Mouse (Mus musculus) heart, embryonic 12.5 days (tissue): Measurements from ENCODE around the gene Ovch2. TPM values are rescaled to one million over a fixed set of nuclear protein-coding genes. Genes with fewer than 3 reads are reported as not detected.

Source experiments
- ATAC-seq: fragments of 200-750 bp; cut with Nextera tagmentation; 2 replicates; pipeline ENCODE4 v1.8.0; 2017; ENCODE audit warnings: moderate TSS enrichment, moderate library complexity; ENCODE audit not compliant: insufficient number of reproducible peaks, low FRiP score
- H3K27ac ChIP-seq: fragments of 300-500 bp; sonication (generic); 2 replicates; pipeline ENCODE4 v1.5.1; 2016; ENCODE audit warnings: mild to moderate bottlenecking, moderate library complexity; ENCODE audit not compliant: poor library complexity, severe bottlenecking
- H3K27me3 ChIP-seq: fragments of 300-500 bp; sonication (generic); replicated peaks from 2 replicates; pipeline ENCODE4 v1.6.1; 2016; ENCODE audit warnings: mild to moderate bottlenecking, moderate library complexity
- H3K36me3 ChIP-seq: fragments of 300-500 bp; sonication (generic); 2 replicates; pipeline ENCODE4 v1.6.1; 2016; ENCODE audit warnings: mild to moderate bottlenecking, moderate library complexity
- H3K4me1 ChIP-seq: fragments of 300-500 bp; sonication (generic); replicated peaks from 2 replicates; pipeline ENCODE4 v1.6.1; 2016; ENCODE audit warnings: mild to moderate bottlenecking
- H3K4me2 ChIP-seq: fragments of 300-500 bp; sonication (generic); 2 replicates; pipeline ENCODE4 v1.6.1; 2016; ENCODE audit warnings: mild to moderate bottlenecking, moderate library complexity
- H3K4me3 ChIP-seq: fragments of 300-500 bp; sonication (generic); 2 replicates; pipeline ENCODE4 v1.5.1; 2016; ENCODE audit warnings: mild to moderate bottlenecking
- H3K9ac ChIP-seq: fragments of 300-500 bp; sonication (generic); 2 replicates; pipeline ENCODE4 v1.6.1; 2016; ENCODE audit warnings: mild to moderate bottlenecking, moderate library complexity
- H3K9me3 ChIP-seq: fragments of 300-500 bp; sonication (generic); replicated peaks from 2 replicates; pipeline ENCODE4 v1.6.1; 2016; ENCODE audit warnings: mild to moderate bottlenecking, moderate library complexity
- WGBS: fragments of 180-500 bp; shearing (Covaris S2); methylation state at CpG from one replicate; pipeline ENCODE4 v1.1.7; 2016; 5-methylcytosine and 5-hydroxymethylcytosine counted together
- polyA plus RNA-seq: library from polyadenylated mRNA; unstranded; fragments of >200 nt; fragmentation: Nextera tagmentation; extraction: Ambion mirVana; gene quantifications from 2 replicates; pipeline ENCODE4 v1.2.1, GENCODE M21; 2016

Ovch2 gene
- polyA plus RNA-seq, 1 experiment from 2014 or later = not detected

DNA sequence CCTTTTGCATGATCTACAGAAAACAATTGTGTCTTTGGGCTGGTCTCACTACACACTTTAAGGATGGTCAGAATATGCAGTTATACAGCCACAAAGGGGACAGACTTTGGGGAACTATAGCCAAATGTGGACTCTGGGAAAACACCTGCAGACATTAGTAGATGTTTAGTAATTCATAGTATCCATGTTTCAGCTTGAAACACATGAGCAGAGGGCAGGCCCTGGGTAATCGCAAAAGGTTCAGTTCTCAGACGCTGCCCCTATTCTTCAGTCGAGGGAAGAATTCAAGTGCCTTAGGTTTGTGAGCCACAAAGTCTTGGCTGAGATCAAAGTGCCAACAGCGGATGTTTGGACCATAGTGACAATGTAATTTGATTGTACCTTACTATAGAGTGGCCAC, 56.6 kb downstream of the Ovch2 start:
- Histone ChIP-seq H3K36me3 (peaks cover 32% of the 10 kb centered on the region), H3K9me3 (no peaks in the 10 kb centered on the region), H3K9ac (no peak overlapping the region), H3K4me2 (no peak overlapping the region), H3K4me1 (no peaks in the 10 kb centered on the region), H3K4me3 (no peak overlapping the region), H3K27me3 (no peaks in the 10 kb centered on the region), H3K27ac (no peak overlapping the region)
- WGBS = 81% methylated on average over 4 of the region's 4 CpGs
- ATAC-seq = no peak

DNA sequence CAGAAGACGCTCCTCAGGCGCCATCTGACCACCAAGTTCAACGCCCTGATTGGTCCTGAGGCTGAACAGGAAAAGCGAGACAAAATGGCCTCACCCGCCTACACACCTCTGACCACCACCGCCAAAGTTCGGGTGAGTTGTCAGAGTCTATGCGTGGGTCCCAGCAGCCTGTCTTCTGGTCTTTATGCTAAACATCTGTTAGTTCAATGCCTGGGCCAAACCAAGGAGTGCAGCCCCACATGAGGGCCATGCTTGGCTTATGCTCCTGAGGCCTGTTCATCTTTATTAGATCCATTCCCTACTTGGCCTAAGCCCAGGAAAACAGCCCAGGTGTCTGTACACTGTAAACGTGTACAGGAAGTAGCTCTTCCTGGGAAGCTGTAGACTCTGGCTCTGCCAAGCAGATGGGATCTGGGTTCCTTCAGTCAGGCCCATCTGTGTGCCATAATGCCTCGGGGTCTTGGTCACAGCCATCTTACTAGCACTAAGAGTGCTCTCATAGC, 58.0 kb downstream of the Ovch2 start:
- Histone ChIP-seq H3K27ac (no peak overlapping the region), H3K36me3 (peaks cover 32% of the 10 kb centered on the region), H3K9ac (no peak overlapping the region), H3K9me3 (no peaks in the 10 kb centered on the region), H3K4me1 (no peaks in the 10 kb centered on the region), H3K27me3 (no peaks in the 10 kb centered on the region), H3K4me2 (no peak overlapping the region), H3K4me3 (no peak overlapping the region)
- WGBS = 81% methylated on average over 10 of the region's 10 CpGs
- ATAC-seq = no peak; the same call in 1 of the 2 replicates

DNA sequence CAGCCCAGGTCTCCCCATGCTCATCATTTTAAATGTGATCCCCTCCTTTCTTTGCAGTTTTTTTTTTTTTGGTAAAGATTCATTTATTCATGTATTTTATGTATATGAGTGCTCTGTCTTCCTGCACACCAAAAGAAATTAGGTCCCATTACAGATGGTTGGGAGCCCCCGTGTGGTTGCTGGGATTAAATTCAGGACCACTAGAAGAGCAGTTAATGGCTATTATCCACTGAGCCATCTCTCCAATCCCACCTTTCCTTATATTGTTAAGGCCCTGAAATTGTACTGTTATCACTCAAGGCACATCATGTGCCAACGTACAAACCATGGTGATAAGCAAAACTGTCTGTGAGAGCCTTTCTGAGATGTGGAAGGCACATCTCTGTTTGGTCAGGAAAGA, 62.3 kb downstream of the Ovch2 start:
- Histone ChIP-seq H3K9ac (no peak overlapping the region), H3K27me3 (no peaks in the 10 kb centered on the region), H3K4me3 (no peak overlapping the region), H3K27ac (no peak overlapping the region), H3K9me3 (no peaks in the 10 kb centered on the region), H3K4me2 (no peak overlapping the region), H3K36me3 (peaks cover 21% of the 10 kb centered on the region), H3K4me1 (no peaks in the 10 kb centered on the region)
- 18% methylated on average over 2 of the region's 2 CpGs for WGBS
- no peak for ATAC-seq

DNA sequence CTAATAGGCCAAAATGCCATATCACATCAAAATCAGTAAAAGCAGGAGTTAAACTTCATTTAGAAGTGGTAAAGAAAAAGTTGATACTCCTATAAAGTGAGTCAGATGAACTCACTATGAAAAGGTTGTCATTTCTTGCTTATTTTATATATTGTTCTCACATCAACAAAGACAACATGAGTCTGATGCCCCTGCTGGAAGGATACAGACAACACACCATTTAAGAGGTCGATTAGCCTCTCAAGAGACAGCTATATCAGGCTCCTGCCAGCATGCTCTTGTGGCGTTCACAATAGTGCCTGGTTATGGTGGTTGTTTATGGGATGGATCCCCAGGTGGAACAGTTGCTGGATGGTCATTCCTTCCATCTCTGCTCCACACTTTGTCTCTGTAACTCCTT, 67.8 kb downstream of the Ovch2 start:
- Histone ChIP-seq H3K4me2 (no peak overlapping the region), H3K4me1 (no peaks in the 10 kb centered on the region), H3K36me3 (peaks cover 28% of the 10 kb centered on the region; the same call in 1 of the 2 replicates), H3K27me3 (no peaks in the 10 kb centered on the region), H3K9me3 (no peaks in the 10 kb centered on the region), H3K4me3 (no peak overlapping the region), H3K27ac (no peak overlapping the region), H3K9ac (no peak overlapping the region)
- ATAC-seq = no peak
- WGBS = 62% methylated on average over 2 of the region's 2 CpGs

Other genes starting within 250 kb of the Ovch2 start
- gene Olfml1, start 233.8 kb downstream of the Ovch2 start, polyA plus RNA-seq = 6.5 and 7.2 TPM in 2 replicates
- 6.6 and 7.7 TPM in 2 replicates for gene Ppfibp2, start 206.0 kb downstream of the Ovch2 start, polyA plus RNA-seq
- gene 5330417H12Rik, start 176.0 kb downstream of the Ovch2 start, polyA plus RNA-seq = not detected in 2 replicates
- gene Cyb5r2, start 43.2 kb downstream of the Ovch2 start, polyA plus RNA-seq = 1.1 and 1.4 TPM in 2 replicates
- not detected in 2 replicates for gene Olfr467, start 11.1 kb upstream of the Ovch2 start, polyA plus RNA-seq
- not detected in 2 replicates for gene Olfr469, start 24.3 kb upstream of the Ovch2 start, polyA plus RNA-seq
- not detected in 2 replicates for gene Olfr470, start 46.3 kb upstream of the Ovch2 start, polyA plus RNA-seq
- gene Olfr472, start 96.7 kb upstream of the Ovch2 start, polyA plus RNA-seq = not detected in 2 replicates
- not detected in 2 replicates for gene Olfr473, start 129.2 kb upstream of the Ovch2 start, polyA plus RNA-seq
- gene Olfr474, start 153.4 kb upstream of the Ovch2 start, polyA plus RNA-seq = not detected in 2 replicates
- gene Olfr476, start 163.6 kb upstream of the Ovch2 start, polyA plus RNA-seq = not detected in 2 replicates
- not detected in 2 replicates for gene Olfr477, start 185.5 kb upstream of the Ovch2 start, polyA plus RNA-seq
- gene Olfr478, start 232.8 kb upstream of the Ovch2 start, polyA plus RNA-seq = not detected in 2 replicates
- gene Olfr479, start 249.5 kb upstream of the Ovch2 start, polyA plus RNA-seq = not detected in 2 replicates